Comparison of ENCODE assay signal across 23 mouse cellular contexts in the genomic region with DNA sequence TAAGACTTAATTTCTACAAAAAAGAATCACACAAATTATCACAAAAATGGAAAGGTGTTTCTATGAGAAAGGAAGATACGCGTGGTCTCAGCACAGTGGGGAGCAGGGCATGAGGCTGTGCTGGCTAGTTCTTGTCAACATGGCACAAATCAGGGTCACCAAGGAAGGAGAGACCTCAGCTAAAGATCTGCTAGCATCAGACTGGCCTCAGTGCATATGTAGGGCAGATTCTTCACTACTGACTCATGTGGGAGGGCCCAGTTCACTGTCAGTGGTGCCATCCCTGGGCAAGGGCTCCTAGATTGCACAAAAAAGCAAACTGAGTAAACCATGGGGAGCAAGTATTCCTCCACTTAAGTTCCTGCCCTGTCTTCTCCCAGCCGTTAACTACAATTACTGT.
A peak's percentile ranks its signal among the peaks of the same experiment; 100 is the strongest.
DNase-seq lines count a peak whose midpoint lies in the region; ATAC-seq and TF ChIP-seq lines count a peak whose summit lies in the region.
"Had no signal": no experiment of that assay in that cellular context is flagged by ENCODE, and none has a peak within 500 bp of the region (broad histone marks: within the 10 kb centered on the region; RNA-seq: fewer than 3 reads in every experiment).

No protein-coding gene starts in this region.

- no peak for TF ChIP-seq EP300 in heart, postnatal 0 days (IDR thresholded peaks at IDR 0.05; ENCODE audit: low read depth)

- no peaks in the 10 kb centered on the region for H3K9me3 ChIP-seq in heart, postnatal 0 days (replicated peaks; ENCODE audit: control insufficient read depth, low read length)
- no peaks in the 10 kb centered on the region for H3K9me3 ChIP-seq in midbrain, embryonic 16.5 days (replicated peaks; ENCODE audit: control insufficient read depth, low read length, poor library complexity, severe bottlenecking)
- H3K9me3 ChIP-seq: forebrain, embryonic 10.5 days; forebrain, embryonic 13.5 days; heart, embryonic 15.5 days; hindbrain, embryonic 12.5 days; hindbrain, embryonic 15.5 days had no signal

- H3K27me3 ChIP-seq in heart, postnatal 0 days (ENCODE audit: control insufficient read depth, insufficient read depth, low read length): no peaks in the 10 kb centered on the region
- no peaks in the 10 kb centered on the region for H3K27me3 ChIP-seq in midbrain, embryonic 16.5 days (ENCODE audit: control insufficient read depth, insufficient read depth, low read depth, low read length)
- H3K27me3 ChIP-seq: forebrain, embryonic 13.5 days; heart, embryonic 15.5 days; hindbrain, embryonic 12.5 days; hindbrain, embryonic 15.5 days had no signal

- H3K27ac ChIP-seq in heart, postnatal 0 days (ENCODE audit: low read depth): no peak overlapping the region
- no peak overlapping the region for H3K27ac ChIP-seq in midbrain, embryonic 16.5 days (ENCODE audit: low read length)
- H3K27ac ChIP-seq: forebrain, embryonic 10.5 days; forebrain, embryonic 13.5 days; heart, embryonic 15.5 days; hindbrain, embryonic 12.5 days; hindbrain, embryonic 15.5 days had no signal

- H3K4me2 ChIP-seq in heart, postnatal 0 days (ENCODE audit: low read depth, low read length): no peak overlapping the region
- no peak overlapping the region for H3K4me2 ChIP-seq in midbrain, embryonic 16.5 days (ENCODE audit: low read length)
- H3K4me2 ChIP-seq: forebrain, embryonic 13.5 days; heart, embryonic 11.5 days; heart, embryonic 15.5 days; hindbrain, embryonic 12.5 days; hindbrain, embryonic 15.5 days had no signal

- no peak overlapping the region for H3K4me3 ChIP-seq in heart, postnatal 0 days (ENCODE audit: low read depth, low read length)
- H3K4me3 ChIP-seq in midbrain, embryonic 16.5 days (ENCODE audit: low read depth, low read length): no peak overlapping the region
- H3K4me3 ChIP-seq: forebrain, embryonic 10.5 days; forebrain, embryonic 13.5 days; heart, embryonic 15.5 days; hindbrain, embryonic 12.5 days; hindbrain, embryonic 15.5 days had no signal

- peak; percentile 9 for DNase-seq in adrenal gland, adult 8-10 months
- no peak for DNase-seq in adrenal gland, postnatal 10 days
- no peak for DNase-seq in heart, postnatal 0 days (ENCODE audit: low spot score)
- no peak for DNase-seq in heart, postnatal 25 days (ENCODE audit: low spot score)
- peak; percentile 31 for DNase-seq in brain, adult 2 months (ENCODE audit: low read depth, low spot score)
- DNase-seq: cerebellum, adult 18-20 months; cerebellum, adult 9-10 months; cerebellum, postnatal 14 days; gastrocnemius, postnatal 10 days; gastrocnemius, postnatal 36 days; heart, postnatal 14 days; kidney, adult 2 months had no signal

- WGBS in heart, postnatal 0 days: 89% methylated on average over 3 of the region's 3 CpGs
- 93% methylated on average over 3 of the region's 3 CpGs for WGBS in midbrain, embryonic 16.5 days

- intact Hi-C loops in heart, postnatal 25 days (cut with DNase I): no loop called here

- 0 out of 2 replicates have a peak, but pooled peaks have one; percentile 13 for ATAC-seq in heart, postnatal 0 days (ENCODE audit: insufficient read depth, low read depth)
- ATAC-seq in midbrain, embryonic 16.5 days: no peak
- ATAC-seq: activated CD4-positive, CD25-positive, alpha-beta regulatory T cell, adult 4 months; CD4-positive, CD25-positive, alpha-beta regulatory T cell, adult 4 months; forebrain, embryonic 13.5 days; forebrain, embryonic 16.5 days; intestine, postnatal 0 days had no signal

- no peak overlapping the region for H3K9ac ChIP-seq in heart, postnatal 0 days (replicated peaks; ENCODE audit: low read depth, low read length)
- no peak overlapping the region for H3K9ac ChIP-seq in midbrain, embryonic 16.5 days (ENCODE audit: low read depth, low read length)
- H3K9ac ChIP-seq: forebrain, embryonic 13.5 days; heart, embryonic 15.5 days; hindbrain, embryonic 12.5 days; hindbrain, embryonic 15.5 days had no signal

- peaks cover 64% of the 10 kb centered on the region for H3K36me3 ChIP-seq in heart, postnatal 0 days (replicated peaks; ENCODE audit: control insufficient read depth, insufficient read depth, low read length)
- no peaks in the 10 kb centered on the region for H3K36me3 ChIP-seq in midbrain, embryonic 16.5 days (ENCODE audit: control insufficient read depth, insufficient read depth, low read length)
- H3K36me3 ChIP-seq: forebrain, embryonic 10.5 days; hindbrain, embryonic 12.5 days; hindbrain, embryonic 15.5 days had no signal

- no peak for TF ChIP-seq CTCF in heart, postnatal 0 days (IDR thresholded peaks at IDR 0.05; ENCODE audit: low read depth)

- H3K4me1 ChIP-seq in heart, postnatal 0 days (ENCODE audit: control insufficient read depth, insufficient read depth): no peaks in the 10 kb centered on the region
- H3K4me1 ChIP-seq in midbrain, embryonic 16.5 days (ENCODE audit: control insufficient read depth, insufficient read depth, low read length): no peaks in the 10 kb centered on the region
- H3K4me1 ChIP-seq: forebrain, embryonic 10.5 days; forebrain, embryonic 13.5 days; heart, embryonic 15.5 days; hindbrain, embryonic 12.5 days; hindbrain, embryonic 15.5 days had no signal

Comparison
In these comparisons a context has a peak if more than half of its experiments do, and no peak if none do; other contexts are left out.
1. DNase-seq: peak in adrenal gland, adult 8-10 months (single experiment) and brain, adult 2 months (single experiment); none in adrenal gland, postnatal 10 days (single experiment), heart, postnatal 0 days (single experiment) and heart, postnatal 25 days (single experiment).